Mouse (Mus musculus) testis, adult 2 months (tissue): ENCODE measurements at regions not wholly inside any gene's neighbourhood (a gene's known extent, or its start where the extent isn't known, plus 50 kb on each side); places are given as distances from the start of the nearest gene placed in this dataset.

Source experiments
- H3K27ac ChIP-seq: fragments of 200-500 bp; 2 replicates; pipeline ENCODE4 v1.5.1; 2012; ENCODE audit warnings: low read depth, low read length; ENCODE audit not compliant: control insufficient read depth, insufficient read depth
- H3K27me3 ChIP-seq: fragments of 200-500 bp; 2 replicates; pipeline ENCODE4 v1.6.1; 2012; ENCODE audit warnings: mild to moderate bottlenecking, low read length, moderate library complexity; ENCODE audit not compliant: control insufficient read depth, insufficient read depth
- H3K36me3 ChIP-seq: fragments of 200-500 bp; 2 replicates; pipeline ENCODE4 v1.6.1; 2012; ENCODE audit warnings: mild to moderate bottlenecking, low read length; ENCODE audit not compliant: control insufficient read depth, insufficient read depth
- H3K4me1 ChIP-seq: fragments of 200-500 bp; 2 replicates; pipeline ENCODE4 v1.6.1; 2012; ENCODE audit warnings: low read length; ENCODE audit not compliant: control insufficient read depth, insufficient read depth
- H3K4me3 ChIP-seq: fragments of 200-500 bp; 2 replicates; pipeline ENCODE4 v1.5.1; 2012; ENCODE audit warnings: low read depth, mild to moderate bottlenecking, low read length, moderate library complexity, mixed read lengths; ENCODE audit not compliant: control insufficient read depth
- CTCF ChIP-seq: fragments of 200-500 bp; IDR thresholded peaks from 2 replicates; pipeline ENCODE4 v1.5.1; 2012; ENCODE audit warnings: low read depth, mild to moderate bottlenecking, inconsistent platforms, low read length, moderate library complexity; ENCODE audit not compliant: control insufficient read depth, insufficient read depth, insufficient replicate concordance
- POLR2A ChIP-seq: fragments of 200-500 bp; IDR thresholded peaks from 2 replicates; pipeline ENCODE4 v1.6.1; 2012; ENCODE audit warnings: low read depth, mild to moderate bottlenecking, inconsistent platforms, low read length, moderate library complexity; ENCODE audit not compliant: control insufficient read depth

- Histone ChIP-seq H3K27ac (no peak overlapping the region), H3K4me1 (no peaks in the 10 kb centered on the region), H3K4me3 (no peak overlapping the region), H3K27me3 (no peaks in the 10 kb centered on the region), H3K36me3 (no peaks in the 10 kb centered on the region)
- no peak for TF ChIP-seq CTCF
- TF ChIP-seq POLR2A: no peak
Observed at GRCm38 (mm10) chr14:79905574-79905973, 78.3 kb upstream of the Olfm4 start.

GRCm38 (mm10) chr14:79902355-79902754, 81.5 kb upstream of the Olfm4 start:
- no peak overlapping the region for H3K4me3 ChIP-seq

GRCm38 (mm10) chr14:79898240-79898639, 85.6 kb upstream of the Olfm4 start:
- no peaks in the 10 kb centered on the region for H3K4me1 ChIP-seq
- no peak for TF ChIP-seq POLR2A
- TF ChIP-seq CTCF: no peak
- H3K27ac ChIP-seq: no peak overlapping the region

More at GRCm38 (mm10) chr14:79902355-79902754, 81.5 kb upstream of the Olfm4 start:
- H3K27ac ChIP-seq: no peak overlapping the region
- no peak for TF ChIP-seq POLR2A
- no peak for TF ChIP-seq CTCF
- H3K27me3 ChIP-seq: no peaks in the 10 kb centered on the region
- no peaks in the 10 kb centered on the region for H3K4me1 ChIP-seq
- no peaks in the 10 kb centered on the region for H3K36me3 ChIP-seq

GRCm38 (mm10) chr14:79893241-79893640, 90.6 kb upstream of the Olfm4 start:
- Histone ChIP-seq H3K4me3 (no peak overlapping the region), H3K27ac (no peak overlapping the region), H3K4me1 (no peaks in the 10 kb centered on the region), H3K36me3 (no peaks in the 10 kb centered on the region), H3K27me3 (no peaks in the 10 kb centered on the region)
- TF ChIP-seq POLR2A (no peak), CTCF (no peak)

More at GRCm38 (mm10) chr14:79898240-79898639, 85.6 kb upstream of the Olfm4 start:
- Histone ChIP-seq H3K27me3 (no peaks in the 10 kb centered on the region), H3K36me3 (no peaks in the 10 kb centered on the region), H3K4me3 (no peak overlapping the region)

- Histone ChIP-seq H3K4me3 (no peak overlapping the region), H3K36me3 (no peaks in the 10 kb centered on the region), H3K27me3 (no peaks in the 10 kb centered on the region), H3K27ac (no peak overlapping the region), H3K4me1 (no peaks in the 10 kb centered on the region)
- TF ChIP-seq POLR2A: no peak
- no peak for TF ChIP-seq CTCF
Observed at GRCm38 (mm10) chr14:79890682-79891081, 93.2 kb upstream of the Olfm4 start.

- Histone ChIP-seq H3K36me3 (no peaks in the 10 kb centered on the region), H3K4me1 (no peaks in the 10 kb centered on the region), H3K27ac (no peak overlapping the region), H3K27me3 (no peaks in the 10 kb centered on the region), H3K4me3 (no peak overlapping the region)
- no peak for TF ChIP-seq CTCF
Observed at GRCm38 (mm10) chr14:79890280-79890679, 93.6 kb upstream of the Olfm4 start.

- TF ChIP-seq POLR2A: no peak
- TF ChIP-seq CTCF: no peak
- H3K27ac ChIP-seq: no peak overlapping the region
- no peaks in the 10 kb centered on the region for H3K27me3 ChIP-seq
- H3K4me3 ChIP-seq: no peak overlapping the region
- no peaks in the 10 kb centered on the region for H3K4me1 ChIP-seq
- no peaks in the 10 kb centered on the region for H3K36me3 ChIP-seq
Observed at GRCm38 (mm10) chr14:79883487-79883886, 100.4 kb upstream of the Olfm4 start.

- no peaks in the 10 kb centered on the region for H3K27me3 ChIP-seq
- H3K27ac ChIP-seq: no peak overlapping the region
- H3K4me3 ChIP-seq: no peak overlapping the region
- no peaks in the 10 kb centered on the region for H3K4me1 ChIP-seq
- H3K36me3 ChIP-seq: no peaks in the 10 kb centered on the region
- no peak for TF ChIP-seq POLR2A
- TF ChIP-seq CTCF: no peak
Observed at GRCm38 (mm10) chr14:79881726-79882125, 102.2 kb upstream of the Olfm4 start.
